Mouse (Mus musculus) ES-E14 (cell line): Measurements from ENCODE around the gene Ccdc36.

ENCODE experiments used
- CHD2 ChIP-seq: IDR thresholded peaks from 2 replicates; pipeline ENCODE4 v1.6.1; 2014; ENCODE audit warnings: mild to moderate bottlenecking, low read depth, low read length, inconsistent platforms
- HCFC1 ChIP-seq: IDR thresholded peaks from 2 replicates; pipeline ENCODE4 v1.6.1; 2012; ENCODE audit warnings: low read length, inconsistent platforms, borderline replicate concordance; ENCODE audit not compliant: insufficient read depth
- MAFK ChIP-seq: IDR thresholded peaks from 2 replicates; pipeline ENCODE4 v1.6.1; 2014; ENCODE audit warnings: mild to moderate bottlenecking, low read depth, low read length, inconsistent platforms; ENCODE audit not compliant: insufficient read depth
- ZC3H11A ChIP-seq: IDR thresholded peaks from 2 replicates; pipeline ENCODE4 v1.6.1; 2012; ENCODE audit warnings: low read depth, mild to moderate bottlenecking, inconsistent platforms, low read length, borderline replicate concordance
- ZNF384 ChIP-seq: IDR thresholded peaks from 2 replicates; pipeline ENCODE4 v1.6.1; 2012; ENCODE audit warnings: low read depth, low read length, inconsistent platforms

DNA sequence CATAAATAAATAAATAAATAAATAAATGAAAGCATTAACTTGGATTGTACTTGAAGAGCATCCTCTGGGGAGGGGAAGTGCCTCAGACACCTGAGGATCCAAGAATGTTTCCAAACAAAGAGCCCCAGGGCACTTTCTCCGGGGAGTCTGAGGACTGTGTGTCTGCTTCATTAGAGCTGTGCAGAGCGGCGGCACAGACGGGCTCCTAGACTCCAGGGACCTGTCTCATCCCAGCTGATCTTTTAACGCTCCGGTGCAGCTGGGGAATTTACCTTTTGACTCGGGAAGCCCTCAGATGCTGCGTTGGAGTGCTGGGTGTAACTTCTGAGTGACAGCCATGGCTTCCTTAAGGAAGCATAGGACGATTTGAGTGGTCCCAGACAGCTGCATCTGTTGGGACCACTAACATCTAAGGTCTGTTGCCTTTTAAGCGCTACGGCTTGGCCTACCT lies 32.9 kb upstream of the Ccdc36 start, which contains the start of gene Klhdc8b:
- no peak for TF ChIP-seq CHD2
- no peak for TF ChIP-seq ZNF384
- TF ChIP-seq ZC3H11A, result no peak
- no peak for TF ChIP-seq MAFK
- TF ChIP-seq HCFC1, result no peak
